Mouse (Mus musculus) G1E (cell line): Measurements from ENCODE around the gene Adh1.

ENCODE experiments used
- CTCF ChIP-seq: IDR thresholded peaks from 2 replicates; pipeline ENCODE4 v1.5.1; 2012; ENCODE audit warnings: low read depth, low read length, inconsistent platforms, mixed read lengths
- TAL1 ChIP-seq: conservative IDR thresholded peaks from 2 replicates; pipeline ENCODE4 v1.6.1; 2012; ENCODE audit warnings: low read depth, low read length, inconsistent platforms, mixed read lengths

- no peak for TF ChIP-seq TAL1
- no peak for TF ChIP-seq CTCF
Observed at GRCm38 (mm10) chr3:138231531-138231930, 29.3 kb upstream of the Adh1 start.
